Mouse (Mus musculus) liver, embryonic 14.5 days (tissue): ENCODE results near the gene Erg.

Experiments used
- CTCF ChIP-seq: IDR thresholded peaks from 2 replicates; pipeline ENCODE4 v1.5.1; 2016; ENCODE audit warnings: antibody characterized with exemption, low read depth, control low read depth
- EP300 ChIP-seq: IDR thresholded peaks from 2 replicates; pipeline ENCODE4 v1.6.1; 2016; ENCODE audit warnings: antibody characterized with exemption, low read depth

GRCm38 (mm10) chr16:95376364-95376763, 210.0 kb downstream of the Erg start:
- no peak for TF ChIP-seq CTCF
- TF ChIP-seq EP300 = no peak
